8 mouse cellular contexts compared by ENCODE assay signal in genomic region chr12:70937150-70937549, GRCm38 (mm10). TPM values are rescaled to one million over a fixed set of nuclear protein-coding genes. Genes with fewer than 3 reads are reported as not detected.
DNase-seq lines count a peak whose midpoint lies in the region; ATAC-seq and TF ChIP-seq lines count a peak whose summit lies in the region.

No protein-coding gene starts in this region.

- TF ChIP-seq POLR2A in heart, adult 2 months (IDR thresholded peaks at IDR 0.05; ENCODE audit: insufficient read depth, low read depth, low read length): no peak
- TF ChIP-seq POLR2A in testis, adult 2 months (IDR thresholded peaks at IDR 0.05; ENCODE audit: control insufficient read depth, low read depth, low read length): no peak

- H3K36me3 ChIP-seq in heart, adult 2 months (ENCODE audit: control insufficient read depth, insufficient read depth, low read length): peaks cover 2% of the 10 kb centered on the region
- H3K36me3 ChIP-seq in erythroblast, embryonic 14.5 days (ENCODE audit: control insufficient read depth): peaks cover 14% of the 10 kb centered on the region
- peaks cover 5% of the 10 kb centered on the region for H3K36me3 ChIP-seq in intestine, embryonic 14.5 days (ENCODE audit: control insufficient read depth, insufficient read depth, low read length)
- H3K36me3 ChIP-seq in macrophage (ENCODE audit: inconsistent target): peaks cover 4% of the 10 kb centered on the region; the same call in 1 of the 2 replicates
- no peaks in the 10 kb centered on the region; the same call in 1 of the 2 replicates for H3K36me3 ChIP-seq in testis, adult 2 months (ENCODE audit: control insufficient read depth, insufficient read depth, low read length)

- peak overlapping the region; percentile 95 for H3K27ac ChIP-seq in heart, adult 2 months
- H3K27ac ChIP-seq in intestine, embryonic 14.5 days (ENCODE audit: low read depth): peak overlapping the region; percentile 92
- peak overlapping the region; percentile 66 for H3K27ac ChIP-seq in macrophage
- H3K27ac ChIP-seq in testis, adult 2 months (ENCODE audit: control insufficient read depth, insufficient read depth, low read depth, low read length): peak overlapping the region; percentile 96

- peak overlapping the region; percentile 98 for H3K4me3 ChIP-seq in heart, adult 2 months
- H3K4me3 ChIP-seq in erythroblast, embryonic 14.5 days (replicated peaks): peak overlapping the region; percentile 74
- H3K4me3 ChIP-seq in intestine, embryonic 14.5 days (ENCODE audit: low read depth, low read length): peak overlapping the region; percentile 98
- peak overlapping the region; percentile 93 for H3K4me3 ChIP-seq in macrophage (ENCODE audit: inconsistent target)
- H3K4me3 ChIP-seq in testis, adult 2 months (ENCODE audit: control insufficient read depth, low read depth, low read length): peak overlapping the region; percentile 93

- peaks cover 13% of the 10 kb centered on the region for H3K9me3 ChIP-seq in erythroblast, embryonic 14.5 days (ENCODE audit: control insufficient read depth, low read length)
- H3K9me3 ChIP-seq in intestine, embryonic 14.5 days (ENCODE audit: control insufficient read depth, low read length): 0 out of 2 replicates have a peak, but pooled peaks cover 3% of the 10 kb centered on the region

- TF ChIP-seq EP300 in heart, adult 2 months (IDR thresholded peaks at IDR 0.05; ENCODE audit: insufficient read depth, low read depth, low read length): no peak

- peak in 1 of 2 experiments; percentile 6 for DNase-seq in heart, adult 2 months
- no peak for DNase-seq in heart, adult 9 months (ENCODE audit: low spot score in 2 of 2)
- DNase-seq in ES-CJ7 (ENCODE audit: low read depth, low spot score): peak; percentile 79
- no peak for DNase-seq in intestine, embryonic 14.5 days (ENCODE audit: low spot score)
- DNase-seq in urinary bladder, adult 18-20 months (ENCODE audit: low spot score in 2 of 2): no peak

- peak overlapping the region; percentile 75 for H3K9ac ChIP-seq in heart, adult 2 months (ENCODE audit: low read depth, low read length)
- H3K9ac ChIP-seq in intestine, embryonic 14.5 days (ENCODE audit: low read length): peak overlapping the region; percentile 85

- H3K79me2 ChIP-seq in heart, adult 2 months (replicated peaks; ENCODE audit: control insufficient read depth, insufficient read depth, low read length): no peaks in the 10 kb centered on the region
- H3K79me2 ChIP-seq in macrophage (ENCODE audit: inconsistent target): peaks cover 35% of the 10 kb centered on the region

- H3K4me1 ChIP-seq in heart, adult 2 months (ENCODE audit: control insufficient read depth, insufficient read depth, low read length): no peaks in the 10 kb centered on the region; the same call in 1 of the 2 replicates
- H3K4me1 ChIP-seq in erythroblast, embryonic 14.5 days (ENCODE audit: control insufficient read depth): peaks cover 22% of the 10 kb centered on the region
- peaks cover 5% of the 10 kb centered on the region; the same call in 1 of the 2 replicates for H3K4me1 ChIP-seq in intestine, embryonic 14.5 days (replicated peaks; ENCODE audit: control insufficient read depth, insufficient read depth, low read length)
- H3K4me1 ChIP-seq in testis, adult 2 months (ENCODE audit: control insufficient read depth, insufficient read depth, low read length): no peaks in the 10 kb centered on the region; the same call in 1 of the 2 replicates

- no peaks in the 10 kb centered on the region for H3K27me3 ChIP-seq in heart, adult 2 months (ENCODE audit: control insufficient read depth, insufficient read depth, low read length)
- no peaks in the 10 kb centered on the region for H3K27me3 ChIP-seq in erythroblast, embryonic 14.5 days (ENCODE audit: control insufficient read depth)
- no peaks in the 10 kb centered on the region for H3K27me3 ChIP-seq in intestine, embryonic 14.5 days (replicated peaks; ENCODE audit: control insufficient read depth, insufficient read depth, low read length)
- no peaks in the 10 kb centered on the region for H3K27me3 ChIP-seq in testis, adult 2 months (ENCODE audit: control insufficient read depth, insufficient read depth, low read length)

- peak overlapping the region; percentile 47 for H3K4me2 ChIP-seq in intestine, embryonic 14.5 days (ENCODE audit: low read length)

- no peak for TF ChIP-seq CTCF in heart, adult 2 months (IDR thresholded peaks at IDR 0.05)
- no peak for TF ChIP-seq CTCF in testis, adult 2 months (IDR thresholded peaks at IDR 0.05; ENCODE audit: control insufficient read depth, insufficient read depth, insufficient replicate concordance, low read depth, low read length)

- intact Hi-C loops in heart, adult 2 months (cut with DNase I): no loop called here

- no peak; the same call in none of the 2 replicates for ATAC-seq in intestine, embryonic 14.5 days (replicated peaks; ENCODE audit: low FRiP score, low TSS enrichment, low read depth)

- WGBS in heart, adult 2 months: 36% methylated on average over 6 of the region's 12 CpGs
- WGBS in intestine, embryonic 14.5 days: 44% methylated on average over 6 of the region's 12 CpGs
- 50% methylated on average over 7 of the region's 12 CpGs for WGBS in macrophage (ENCODE audit: missing documents)

RNA-seq across cellular contexts. Expression of gene Actr10, which starts 0.5 kb away (rescaled TPM):
- 100 to 1,000 TPM; 111 to 134 TPM for total RNA-seq in heart, adult 2 months (2021)
- polyA plus RNA-seq in heart, adult 2 months (2012; rRNA removed): 30.0 and 66.9 TPM in 2 replicates
- polyA plus RNA-seq in erythroblast, embryonic 14.5 days (2012): 0.52 and 0.84 TPM in 2 replicates
- polyA plus RNA-seq in intestine, embryonic 14.5 days (2014; fragmentation: Nextera tagmentation; extraction: Ambion mirVana): 209 and 231 TPM in 2 replicates
- total RNA-seq in macrophage (2018; cell fraction: chromatin; rRNA removed): 10 to 100 TPM; 23.9 to 69.5 (median 50.5) TPM
- total RNA-seq in macrophage (2018; cell fraction: cytosol; rRNA removed): 10 to 100 TPM; 34.9 to 63.7 (median 44.0) TPM
- 10 to 100 TPM; 22.7 to 52.6 (median 32.3) TPM for total RNA-seq in macrophage (2018; cell fraction: nucleus; rRNA removed)
- 26.4 to 54.8 TPM (median 53.4 TPM) in 3 replicates for polyA plus RNA-seq in macrophage (2018)
- polyA plus RNA-seq in testis, adult 2 months (2012; rRNA removed): 212 and 286 TPM in 2 replicates

RNA-seq across cellular contexts. Expression of gene Psma3, which starts 37.3 kb away (rescaled TPM):
- 100 to 1,000 TPM; 174 to 186 TPM for total RNA-seq in heart, adult 2 months (2021)
- polyA plus RNA-seq in heart, adult 2 months (2012; rRNA removed): 27.6 and 54.1 TPM in 2 replicates
- polyA plus RNA-seq in erythroblast, embryonic 14.5 days (2012): 1.9 and 2.3 TPM in 2 replicates
- polyA plus RNA-seq in intestine, embryonic 14.5 days (2014; fragmentation: Nextera tagmentation; extraction: Ambion mirVana): 593 and 604 TPM in 2 replicates
- 100 to 1,000 TPM; 126 to 282 (median 203) TPM for total RNA-seq in macrophage (2018; cell fraction: chromatin; rRNA removed)
- 100 to 1,000 TPM; 131 to 253 (median 177) TPM for total RNA-seq in macrophage (2018; cell fraction: cytosol; rRNA removed)
- 100 to 1,000 TPM; 100 to 256 (median 165) TPM for total RNA-seq in macrophage (2018; cell fraction: nucleus; rRNA removed)
- 163 to 269 TPM (median 248 TPM) in 3 replicates for polyA plus RNA-seq in macrophage (2018)
- polyA plus RNA-seq in testis, adult 2 months (2012; rRNA removed): 28.0 and 42.4 TPM in 2 replicates

Comparison
In these comparisons a context has a peak if more than half of its experiments do, and no peak if none do; other contexts are left out.
1. RNA of gene Actr10, which starts 0.5 kb away (polyA plus RNA-seq): 212 to 286 TPM in testis, adult 2 months, 209 to 231 TPM in intestine, embryonic 14.5 days, 30.0 to 66.9 TPM in heart, adult 2 months and 26.4 to 54.8 TPM in macrophage; 0.52 to 0.84 TPM in erythroblast, embryonic 14.5 days; every median in the first group is over 10 times any median in the second.
2. Peak in every context shown above with its lines, with median percentiles within 50 percentile points of each other: H3K27ac ChIP-seq and H3K4me3 ChIP-seq.